Comparison of ENCODE assay signal across 10 mouse cellular contexts in genomic region chr19:6262222-6262621, GRCm38 (mm10). TPM values are rescaled to one million over a fixed set of nuclear protein-coding genes. Genes with fewer than 3 reads are reported as not detected.
A peak's percentile ranks its signal among the peaks of the same experiment; 100 is the strongest.
DNase-seq lines count a peak whose midpoint lies in the region; ATAC-seq and TF ChIP-seq lines count a peak whose summit lies in the region.
"Had no signal": no experiment of that assay in that cellular context is flagged by ENCODE, and none has a peak within 500 bp of the region (broad histone marks: within the 10 kb centered on the region; RNA-seq: fewer than 3 reads in every experiment).

No protein-coding gene starts in this region.

- TF ChIP-seq CTCF in heart, postnatal 0 days (IDR thresholded peaks at IDR 0.05; ENCODE audit: low read depth), result peak; percentile 90

- DNase-seq in kidney, adult 11 months, result peak; percentile 68
- DNase-seq in MEL-GATA-1-ER (ENCODE audit: extremely low read depth, low read depth), result peak; percentile 41
- DNase-seq in cerebellum, postnatal 14 days, result peak; percentile 90 to 95
- peak; percentile 50 for DNase-seq in heart, postnatal 0 days (ENCODE audit: low spot score)
- peak; percentile 34 to 62 for DNase-seq in left cerebral cortex, postnatal 25 days (ENCODE audit: low spot score in 2 of 2)
- peak; percentile 87 for DNase-seq in naive thymus-derived CD4-positive, alpha-beta T cell, adult 2 months (ENCODE audit: low read depth)
- peak; percentile 80 for DNase-seq in thymus, postnatal 14 days

- H3K4me1 ChIP-seq in kidney, embryonic 15.5 days, result peaks cover 21% of the 10 kb centered on the region
- no peaks in the 10 kb centered on the region for H3K4me1 ChIP-seq in heart, postnatal 0 days (ENCODE audit: control insufficient read depth, insufficient read depth)
- H3K4me1 ChIP-seq: embryonic facial prominence, embryonic 15.5 days; midbrain, embryonic 12.5 days had no signal

- H3K9ac ChIP-seq in kidney, embryonic 15.5 days, result no peak overlapping the region
- H3K9ac ChIP-seq in heart, postnatal 0 days (replicated peaks; ENCODE audit: low read depth, low read length), result no peak overlapping the region
- H3K9ac ChIP-seq: embryonic facial prominence, embryonic 15.5 days; midbrain, embryonic 12.5 days had no signal

- H3K27me3 ChIP-seq in kidney, embryonic 15.5 days, result no peaks in the 10 kb centered on the region
- no peaks in the 10 kb centered on the region for H3K27me3 ChIP-seq in heart, postnatal 0 days (ENCODE audit: control insufficient read depth, insufficient read depth, low read length)
- H3K27me3 ChIP-seq: embryonic facial prominence, embryonic 15.5 days; midbrain, embryonic 12.5 days had no signal

- H3K4me3 ChIP-seq in kidney, embryonic 15.5 days (replicated peaks), result no peak overlapping the region
- no peak overlapping the region for H3K4me3 ChIP-seq in heart, postnatal 0 days (ENCODE audit: low read depth, low read length)
- H3K4me3 ChIP-seq: embryonic facial prominence, embryonic 15.5 days; midbrain, embryonic 12.5 days had no signal

- H3K27ac ChIP-seq in kidney, embryonic 15.5 days, result no peak overlapping the region
- no peak overlapping the region for H3K27ac ChIP-seq in heart, postnatal 0 days (ENCODE audit: low read depth)
- H3K27ac ChIP-seq: embryonic facial prominence, embryonic 15.5 days; midbrain, embryonic 12.5 days had no signal

- ATAC-seq in kidney, embryonic 15.5 days (replicated peaks; ENCODE audit: low FRiP score), result no peak
- no peak for ATAC-seq in heart, postnatal 0 days (ENCODE audit: insufficient read depth, low read depth)

- no peak for TF ChIP-seq EP300 in heart, postnatal 0 days (IDR thresholded peaks at IDR 0.05; ENCODE audit: low read depth)

- H3K9me3 ChIP-seq in kidney, embryonic 15.5 days (replicated peaks), result no peaks in the 10 kb centered on the region
- no peaks in the 10 kb centered on the region for H3K9me3 ChIP-seq in heart, postnatal 0 days (replicated peaks; ENCODE audit: control insufficient read depth, low read length)
- H3K9me3 ChIP-seq: embryonic facial prominence, embryonic 15.5 days; midbrain, embryonic 12.5 days had no signal

- peaks cover 52% of the 10 kb centered on the region for H3K36me3 ChIP-seq in kidney, embryonic 15.5 days
- peaks cover 44% of the 10 kb centered on the region for H3K36me3 ChIP-seq in heart, postnatal 0 days (replicated peaks; ENCODE audit: control insufficient read depth, insufficient read depth, low read length)

- intact Hi-C loops in left cerebral cortex, postnatal 25 days (cut with DNase I), result no loop called here

- no peak overlapping the region for H3K4me2 ChIP-seq in kidney, embryonic 15.5 days
- H3K4me2 ChIP-seq in heart, postnatal 0 days (ENCODE audit: low read depth, low read length), result no peak overlapping the region
- H3K4me2 ChIP-seq: embryonic facial prominence, embryonic 15.5 days; midbrain, embryonic 12.5 days had no signal

- 66% methylated on average over 7 of the region's 7 CpGs for WGBS in kidney, embryonic 15.5 days
- WGBS in heart, postnatal 0 days, result 64% methylated on average over 7 of the region's 7 CpGs

RNA-seq across cellular contexts. Expression of gene Ehd1, which starts 14.3 kb away (rescaled TPM):
- 67.8 and 81.8 TPM in 2 replicates for polyA plus RNA-seq in kidney, embryonic 15.5 days (2015; fragmentation: Nextera tagmentation; extraction: Ambion mirVana)
- 127 and 200 TPM in 2 replicates for total RNA-seq in heart, postnatal 0 days (2014; rRNA removed; ENCODE audit: low replicate concordance)
- polyA plus RNA-seq in heart, postnatal 0 days (2015; fragmentation: Nextera tagmentation; extraction: Ambion mirVana), result 56.4 and 60.3 TPM in 2 replicates
- 10 to 100 TPM; 35.9 to 40.3 TPM for total RNA-seq in left cerebral cortex, postnatal 25 days (2021)

RNA-seq across cellular contexts. Expression of gene Atg2a, which starts 20.8 kb away (rescaled TPM):
- 9.8 and 12.1 TPM in 2 replicates for polyA plus RNA-seq in kidney, embryonic 15.5 days (2015; fragmentation: Nextera tagmentation; extraction: Ambion mirVana)
- total RNA-seq in heart, postnatal 0 days (2014; rRNA removed; ENCODE audit: low replicate concordance), result 18.9 and 24.5 TPM in 2 replicates
- 4.7 and 5.6 TPM in 2 replicates for polyA plus RNA-seq in heart, postnatal 0 days (2015; fragmentation: Nextera tagmentation; extraction: Ambion mirVana)
- 10 to 100 TPM; 33.1 to 35.6 TPM for total RNA-seq in left cerebral cortex, postnatal 25 days (2021)

RNA-seq across cellular contexts. Expression of gene Ppp2r5b, which starts 26.6 kb away (rescaled TPM):
- polyA plus RNA-seq in kidney, embryonic 15.5 days (2015; fragmentation: Nextera tagmentation; extraction: Ambion mirVana), result 22.9 and 27.6 TPM in 2 replicates
- 20.6 and 40.3 TPM in 2 replicates for total RNA-seq in heart, postnatal 0 days (2014; rRNA removed; ENCODE audit: low replicate concordance)
- 18.3 and 18.6 TPM in 2 replicates for polyA plus RNA-seq in heart, postnatal 0 days (2015; fragmentation: Nextera tagmentation; extraction: Ambion mirVana)
- total RNA-seq in left cerebral cortex, postnatal 25 days (2021), result 100 to 1,000 TPM; 153 to 165 TPM

RNA-seq across cellular contexts. Expression of gene Gpha2, which starts 36.0 kb away (rescaled TPM):
- 0.39 and 0.74 TPM in 2 replicates for polyA plus RNA-seq in kidney, embryonic 15.5 days (2015; fragmentation: Nextera tagmentation; extraction: Ambion mirVana)
- total RNA-seq in heart, postnatal 0 days (2014; rRNA removed; ENCODE audit: low replicate concordance), result not detected in 2 replicates
- polyA plus RNA-seq in heart, postnatal 0 days (2015; fragmentation: Nextera tagmentation; extraction: Ambion mirVana), result not detected in 2 replicates
- not detected for total RNA-seq in left cerebral cortex, postnatal 25 days (2021)

RNA-seq across cellular contexts. Expression of gene Cdc42bpg, which starts 44.0 kb away (rescaled TPM):
- polyA plus RNA-seq in kidney, embryonic 15.5 days (2015; fragmentation: Nextera tagmentation; extraction: Ambion mirVana), result 0.78 and 1.0 TPM in 2 replicates
- 4.8 and 9.5 TPM in 2 replicates for total RNA-seq in heart, postnatal 0 days (2014; rRNA removed; ENCODE audit: low replicate concordance)
- 0.49 and 0.51 TPM in 2 replicates for polyA plus RNA-seq in heart, postnatal 0 days (2015; fragmentation: Nextera tagmentation; extraction: Ambion mirVana)
- 1 to 10 TPM; 2.7 to 2.9 TPM for total RNA-seq in left cerebral cortex, postnatal 25 days (2021)

Comparison
In these comparisons a context has a peak if more than half of its experiments do, and no peak if none do; other contexts are left out.
1. DNase-seq: peak in every context shown above with its lines; median percentile 92 in cerebellum, postnatal 14 days; 87 in naive thymus-derived CD4-positive, alpha-beta T cell, adult 2 months; 80 in thymus, postnatal 14 days; 68 in kidney, adult 11 months; 50 in heart, postnatal 0 days; 48 in left cerebral cortex, postnatal 25 days; 41 in MEL-GATA-1-ER.